Mouse (Mus musculus): ENCODE data around the gene Rsf1. TPM values are rescaled to one million over a fixed set of nuclear protein-coding genes. Genes with fewer than 3 reads are reported as not detected.
A peak's percentile ranks its signal among the peaks of the same experiment; 100 is the strongest.

The Rsf1 gene
- 19.4 and 22.1 TPM in 2 replicates for polyA plus RNA-seq (2014; fragmentation: Nextera tagmentation; extraction: Ambion mirVana)

DNA sequence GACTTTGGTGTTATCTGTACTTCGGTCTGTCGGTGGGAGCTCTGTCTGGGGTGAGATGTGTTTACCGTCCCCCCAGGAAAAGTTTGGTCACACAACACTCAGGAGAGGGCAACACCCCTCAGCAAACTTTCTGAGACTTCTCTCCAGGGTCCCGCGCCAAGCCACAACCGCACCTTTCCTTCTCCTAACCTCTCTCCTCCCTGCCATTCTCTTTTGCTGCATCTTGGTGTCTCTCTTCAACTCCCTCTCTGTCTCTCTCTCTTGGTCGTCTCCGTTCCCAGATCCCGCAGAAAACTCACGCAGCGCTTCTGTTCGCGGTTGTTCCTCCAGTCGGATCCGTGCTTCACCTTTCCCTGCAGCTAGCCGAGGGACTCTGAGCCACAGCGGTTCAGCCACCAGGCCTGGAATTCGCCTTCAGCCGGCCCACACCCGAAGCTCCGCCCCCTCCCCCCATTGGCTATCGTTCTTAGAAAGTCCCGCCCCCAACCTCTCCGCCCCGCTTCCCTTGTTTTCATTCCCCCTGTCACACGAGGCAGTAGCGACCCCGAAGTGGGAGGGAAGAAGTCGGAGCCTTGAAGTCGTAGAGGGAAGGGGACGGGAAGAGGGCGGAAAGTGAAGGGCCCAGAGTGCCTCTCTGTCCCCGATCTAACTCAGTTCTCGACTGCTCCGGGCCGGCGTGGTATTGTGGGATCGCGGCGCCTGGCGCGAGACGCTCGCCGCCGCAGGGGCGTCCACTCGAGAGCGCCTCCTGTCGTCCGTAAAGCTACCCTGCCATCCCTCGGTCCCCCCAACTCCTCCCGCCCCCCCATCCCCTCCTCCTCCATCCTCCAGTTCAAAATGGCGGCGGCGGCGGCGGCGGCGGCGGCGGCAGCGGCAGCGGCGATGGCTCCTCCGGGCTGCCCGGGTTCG is at the start of gene Rsf1, which contains the start of gene Aamdc:
Rsf1 (plus strand) TSS at position 823 of the 909 bp plus-strand sequence.
Aamdc (minus strand) TSS at position 431 of the 909 bp plus-strand sequence.
- peak; percentile 77 for TF ChIP-seq CTCF (IDR thresholded peaks at IDR 0.05; ENCODE audit: low read depth)
- peak within 1 kb of the TSS; percentile 100 for H3K9ac ChIP-seq
- H3K4me1 ChIP-seq (ENCODE audit: insufficient read depth), result peaks cover 5% of the 10 kb centered on the region; the same call in 1 of the 2 replicates
- ATAC-seq (ENCODE audit: insufficient read depth) (peak; percentile 97), DNase-seq (peak; percentile 96)
- H3K36me3 ChIP-seq (ENCODE audit: insufficient read depth), result no peaks in the 10 kb centered on the region
- no peaks in the 10 kb centered on the region for H3K9me3 ChIP-seq (ENCODE audit: low read depth, low read length)
- H3K27ac ChIP-seq (ENCODE audit: low read depth), result peak within 1 kb of the TSS; percentile 99
- peak within 1 kb of the TSS; percentile 81 for H3K4me2 ChIP-seq
- H3K27me3 ChIP-seq (ENCODE audit: insufficient read depth, low read length), result no peaks in the 10 kb centered on the region
- under 1% methylated on average over 66 of the region's 68 CpGs for whole genome bisulfite sequencing
- H3K4me3 ChIP-seq (ENCODE audit: low read depth, low read length), result peak within 1 kb of the TSS; percentile 99

DNA sequence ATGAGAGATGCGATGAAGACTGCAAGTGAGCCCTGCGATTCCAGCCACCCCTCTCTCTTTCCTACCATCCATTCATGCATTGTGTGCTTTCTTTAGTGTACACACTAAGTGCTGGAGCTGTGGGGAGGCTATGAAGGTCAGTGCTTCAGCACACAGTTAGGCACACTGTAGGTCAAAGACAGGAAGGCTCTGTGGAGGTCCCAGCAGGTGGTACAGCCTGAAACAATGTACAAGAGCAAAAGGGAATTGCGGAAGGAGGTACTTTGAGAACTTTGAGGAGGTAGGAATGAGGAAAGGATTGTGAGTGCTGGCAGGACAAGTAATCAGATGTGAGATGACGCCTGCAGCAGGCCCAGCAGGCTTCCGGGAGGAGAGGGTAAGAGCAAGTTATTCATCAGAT is 44.2 kb upstream of the Rsf1 start:
- WGBS, result 80% methylated on average over 5 of the region's 5 CpGs
- Histone ChIP-seq H3K4me2 (no peak overlapping the region), H3K27ac (ENCODE audit: low read depth) (no peak overlapping the region), H3K4me3 (ENCODE audit: low read depth, low read length) (no peak overlapping the region), H3K36me3 (ENCODE audit: insufficient read depth) (peaks cover 82% of the 10 kb centered on the region), H3K9ac (no peak overlapping the region), H3K9me3 (ENCODE audit: low read depth, low read length) (no peaks in the 10 kb centered on the region), H3K4me1 (ENCODE audit: insufficient read depth) (no peaks in the 10 kb centered on the region), H3K27me3 (ENCODE audit: insufficient read depth, low read length) (no peaks in the 10 kb centered on the region)
- TF ChIP-seq CTCF (IDR thresholded peaks at IDR 0.05; ENCODE audit: low read depth), result no peak
- no peak for DNase-seq
- no peak for ATAC-seq (ENCODE audit: insufficient read depth)

DNA sequence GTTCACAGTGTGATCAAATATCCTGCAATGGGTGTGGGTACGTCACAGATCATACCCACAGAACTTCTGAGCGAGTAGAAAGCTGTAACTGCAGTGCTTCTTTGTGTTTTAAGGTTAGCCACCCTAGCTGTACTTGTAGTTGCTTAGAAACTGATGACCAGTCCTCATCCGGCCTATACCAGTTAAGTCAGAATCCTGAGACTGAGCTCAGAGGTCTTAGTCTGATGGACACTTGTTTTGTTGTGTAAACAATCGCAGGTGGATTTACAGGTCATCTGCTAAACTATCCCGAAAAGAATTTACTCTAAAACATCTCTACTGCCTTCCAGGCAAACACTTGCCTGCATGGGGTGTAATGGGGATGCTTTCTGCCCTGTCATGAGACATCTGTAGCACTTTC is 43.1 kb upstream of the Rsf1 start:
- no peaks in the 10 kb centered on the region for H3K27me3 ChIP-seq (ENCODE audit: insufficient read depth, low read length)
- no peak for ATAC-seq (ENCODE audit: insufficient read depth)
- no peak overlapping the region for H3K9ac ChIP-seq
- H3K4me1 ChIP-seq (ENCODE audit: insufficient read depth), result no peaks in the 10 kb centered on the region
- no peak overlapping the region for H3K27ac ChIP-seq (ENCODE audit: low read depth)
- no peak for DNase-seq
- H3K9me3 ChIP-seq (ENCODE audit: low read depth, low read length), result no peaks in the 10 kb centered on the region
- TF ChIP-seq CTCF (IDR thresholded peaks at IDR 0.05; ENCODE audit: low read depth), result no peak
- H3K36me3 ChIP-seq (ENCODE audit: insufficient read depth), result peaks cover 83% of the 10 kb centered on the region
- H3K4me3 ChIP-seq (ENCODE audit: low read depth, low read length), result no peak overlapping the region
- WGBS, result 91% methylated on average over 5 of the region's 5 CpGs
- H3K4me2 ChIP-seq, result no peak overlapping the region

DNA sequence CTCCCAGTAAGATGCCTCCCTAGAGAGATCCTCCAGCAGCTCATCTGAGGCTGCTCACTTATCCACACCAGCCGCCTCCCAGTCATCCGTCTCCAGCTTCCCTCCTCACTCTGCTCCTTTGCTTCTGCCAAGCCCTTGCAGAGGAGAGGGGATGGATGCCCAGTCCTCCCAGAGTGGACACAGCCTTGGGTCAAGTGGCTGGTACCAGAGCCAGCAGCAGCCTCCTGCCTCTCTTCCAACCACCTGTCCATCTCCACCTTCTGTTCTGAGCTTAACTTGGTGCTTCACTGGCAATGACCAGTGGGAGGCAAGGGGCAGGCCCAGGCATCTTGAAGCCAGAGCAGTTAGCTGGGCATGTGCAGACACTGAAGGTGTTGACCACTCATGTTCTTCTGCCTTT is 33.2 kb upstream of the Rsf1 start:
- Histone ChIP-seq H3K4me1 (ENCODE audit: insufficient read depth) (no peaks in the 10 kb centered on the region), H3K27me3 (ENCODE audit: insufficient read depth, low read length) (no peaks in the 10 kb centered on the region), H3K9ac (no peak overlapping the region), H3K36me3 (ENCODE audit: insufficient read depth) (peaks cover 7% of the 10 kb centered on the region), H3K4me3 (ENCODE audit: low read depth, low read length) (no peak overlapping the region), H3K9me3 (ENCODE audit: low read depth, low read length) (no peaks in the 10 kb centered on the region), H3K4me2 (no peak overlapping the region), H3K27ac (ENCODE audit: low read depth) (no peak overlapping the region)
- DNase-seq (no peak), ATAC-seq (ENCODE audit: insufficient read depth) (no peak)
- no peak for TF ChIP-seq CTCF (IDR thresholded peaks at IDR 0.05; ENCODE audit: low read depth)
- WGBS, result 90% methylated on average over 2 of the region's 2 CpGs

DNA sequence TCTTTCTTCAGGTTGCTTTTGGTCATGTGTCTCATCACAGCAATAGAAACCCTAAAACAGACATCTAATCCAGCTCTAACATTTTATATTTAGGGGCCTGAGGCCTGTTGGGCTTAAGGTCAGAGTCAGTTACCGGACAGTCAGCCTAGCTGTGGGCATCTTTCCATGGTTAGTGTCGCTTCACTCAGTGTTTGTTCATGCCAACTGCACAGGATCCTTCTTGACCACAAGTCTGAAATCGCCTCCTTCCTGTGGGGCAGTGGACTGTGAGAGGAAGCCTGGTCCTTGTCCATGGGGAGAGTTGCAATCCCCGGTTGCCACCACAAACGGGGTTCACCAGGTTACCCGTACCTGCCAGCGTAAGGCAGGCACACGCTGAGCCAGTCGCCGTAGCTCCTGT is 30.4 kb upstream of the Rsf1 start:
- no peak overlapping the region for H3K9ac ChIP-seq
- no peaks in the 10 kb centered on the region for H3K4me1 ChIP-seq (ENCODE audit: insufficient read depth)
- ATAC-seq (ENCODE audit: insufficient read depth) (no peak), DNase-seq (no peak)
- H3K9me3 ChIP-seq (ENCODE audit: low read depth, low read length), result no peaks in the 10 kb centered on the region
- H3K27ac ChIP-seq (ENCODE audit: low read depth), result no peak overlapping the region
- H3K4me3 ChIP-seq (ENCODE audit: low read depth, low read length), result no peak overlapping the region
- 89% methylated on average over 10 of the region's 10 CpGs for WGBS
- H3K4me2 ChIP-seq, result no peak overlapping the region
- no peaks in the 10 kb centered on the region for H3K27me3 ChIP-seq (ENCODE audit: insufficient read depth, low read length)
- no peak for TF ChIP-seq CTCF (IDR thresholded peaks at IDR 0.05; ENCODE audit: low read depth)
- H3K36me3 ChIP-seq (ENCODE audit: insufficient read depth), result no peaks in the 10 kb centered on the region

DNA sequence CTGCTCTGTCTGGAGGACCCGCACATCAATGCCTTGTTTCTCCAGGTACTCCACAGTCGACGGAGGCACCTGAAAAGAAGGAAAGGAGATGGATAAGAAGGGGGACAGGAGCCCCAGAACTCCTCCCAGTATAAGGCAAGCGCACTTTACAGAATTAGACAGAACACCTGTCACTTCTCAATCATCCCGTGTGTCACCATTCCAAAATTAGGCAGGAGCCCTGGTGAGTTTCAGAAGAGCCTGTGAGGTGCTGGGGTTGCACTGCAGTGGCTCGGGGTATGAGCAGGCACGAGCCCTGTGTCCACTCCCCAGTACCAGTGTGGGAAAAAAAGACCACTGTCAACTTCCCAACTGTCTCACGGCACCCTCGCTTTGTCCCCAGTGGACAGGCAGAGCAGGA is 29.0 kb upstream of the Rsf1 start:
- H3K27ac ChIP-seq (ENCODE audit: low read depth), result no peak overlapping the region
- 88% methylated on average over 9 of the region's 9 CpGs for WGBS
- H3K27me3 ChIP-seq (ENCODE audit: insufficient read depth, low read length), result no peaks in the 10 kb centered on the region
- ATAC-seq (ENCODE audit: insufficient read depth), result no peak
- no peak overlapping the region for H3K4me2 ChIP-seq
- no peaks in the 10 kb centered on the region for H3K4me1 ChIP-seq (ENCODE audit: insufficient read depth)
- DNase-seq, result no peak
- no peak overlapping the region for H3K9ac ChIP-seq
- no peaks in the 10 kb centered on the region for H3K9me3 ChIP-seq (ENCODE audit: low read depth, low read length)
- no peak overlapping the region for H3K4me3 ChIP-seq (ENCODE audit: low read depth, low read length)
- no peaks in the 10 kb centered on the region for H3K36me3 ChIP-seq (ENCODE audit: insufficient read depth)
- no peak for TF ChIP-seq CTCF (IDR thresholded peaks at IDR 0.05; ENCODE audit: low read depth)

DNA sequence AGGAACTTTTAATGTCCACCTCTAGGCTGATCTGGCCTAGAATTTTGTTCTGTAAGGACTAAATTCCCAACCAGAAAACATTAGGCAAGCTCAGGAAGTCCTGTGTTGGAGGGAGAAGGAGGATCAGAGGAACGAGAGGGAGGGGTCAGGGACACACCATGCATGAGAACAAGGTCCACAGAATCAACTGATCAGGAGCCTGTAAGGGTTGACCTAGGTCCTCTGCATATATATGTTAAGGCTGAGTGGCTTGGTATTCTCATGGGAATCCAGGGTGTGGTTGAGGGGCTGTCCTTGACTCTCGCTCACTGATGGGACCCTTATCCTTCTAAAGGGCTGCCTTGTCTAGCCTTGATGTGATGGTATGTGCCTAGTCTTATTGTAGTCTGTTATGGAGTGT is 16.1 kb upstream of the Rsf1 start:
- Histone ChIP-seq H3K36me3 (ENCODE audit: insufficient read depth) (no peaks in the 10 kb centered on the region), H3K27ac (ENCODE audit: low read depth) (no peak overlapping the region), H3K4me1 (ENCODE audit: insufficient read depth) (no peaks in the 10 kb centered on the region), H3K9me3 (ENCODE audit: low read depth, low read length) (no peaks in the 10 kb centered on the region), H3K9ac (no peak overlapping the region), H3K4me2 (no peak overlapping the region), H3K4me3 (ENCODE audit: low read depth, low read length) (no peak overlapping the region), H3K27me3 (ENCODE audit: insufficient read depth, low read length) (no peaks in the 10 kb centered on the region)
- no peak for TF ChIP-seq CTCF (IDR thresholded peaks at IDR 0.05; ENCODE audit: low read depth)
- ATAC-seq (ENCODE audit: insufficient read depth), result no peak
- WGBS, result 82% methylated on average over 2 of the region's 2 CpGs
- DNase-seq, result no peak
